Mouse (Mus musculus) cortical plate, adult 2 months (tissue): ENCODE data around the gene Esr2.

Source experiments
- CTCF ChIP-seq: fragments of 200-500 bp; IDR thresholded peaks from 2 replicates; pipeline ENCODE4 v1.5.1; 2011; ENCODE audit warnings: mild to moderate bottlenecking, control low read depth, low read length; ENCODE audit not compliant: insufficient read depth; ENCODE audit errors: extremely low read depth
- POLR2A ChIP-seq: fragments of 200-500 bp; IDR thresholded peaks from 2 replicates; pipeline ENCODE4 v1.6.1; 2011; ENCODE audit warnings: mild to moderate bottlenecking, low read length, control low read depth; ENCODE audit not compliant: insufficient read depth; ENCODE audit errors: extremely low read depth

GRCm38 (mm10) chr12:76186473-76186872 lies 9.4 kb upstream of the Esr2 start:
- TF ChIP-seq POLR2A (no peak), CTCF (no peak)
